Mouse (Mus musculus): ENCODE data around the gene Vmn1r63.
"Not testable (repeated sequence)": the region's sequence is repeated elsewhere in the genome, so short reads cannot be mapped to it uniquely, and the experiment has no call there.

Gene Vmn1r63

GRCm38 (mm10) chr7:5805345-5805744 is at the start of gene Vmn1r63:
TSS of gene Vmn1r63 (minus strand) at chr7:5805445.
- not testable (repeated sequence) for DNase-seq (ENCODE audit: low read depth, low spot score)
